Mouse (Mus musculus): ENCODE results near the gene Ipo9.

Ipo9 gene

DNA sequence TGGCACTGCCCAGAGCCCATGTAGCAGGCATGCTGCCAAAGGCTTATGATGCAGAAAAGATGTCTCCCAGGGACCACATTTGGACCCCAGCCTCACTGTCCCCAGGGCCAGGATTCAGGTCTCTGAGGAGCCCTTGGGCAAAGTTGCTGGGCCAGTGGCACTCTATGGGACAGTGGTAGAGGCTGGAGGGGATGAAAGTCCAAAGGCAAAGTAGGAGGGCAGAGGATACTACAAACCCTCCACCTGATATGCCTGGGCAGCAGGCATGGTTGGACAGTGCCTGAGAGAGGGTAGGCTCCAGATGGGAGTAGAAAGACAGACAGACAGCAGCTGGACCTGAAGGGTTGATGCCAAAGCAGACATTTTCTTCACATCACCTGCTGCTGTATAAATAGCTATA is 63.9 kb downstream of the Ipo9 start:
- DNase-seq = no peak

DNA sequence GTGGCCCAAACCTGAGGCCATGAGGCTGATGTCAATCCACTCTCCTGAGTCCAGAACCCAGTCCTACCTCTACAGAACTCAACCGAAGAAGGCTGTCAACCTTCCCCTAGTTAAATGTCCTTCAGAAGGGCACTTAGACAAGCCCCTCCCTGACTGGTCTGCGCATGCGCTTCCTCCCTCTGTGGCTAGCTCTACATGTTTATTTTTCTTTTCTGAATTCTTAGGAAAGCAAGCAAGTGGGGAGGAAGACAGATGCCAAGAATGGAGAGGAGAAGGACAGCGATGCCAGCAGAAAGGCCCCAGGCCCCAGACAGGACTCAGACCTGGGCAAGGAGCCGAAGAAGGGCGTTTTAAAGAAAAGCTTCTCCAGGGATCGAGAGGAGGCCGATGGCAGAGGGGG is 66.9 kb downstream of the Ipo9 start:
- DNase-seq = peak; percentile 87

DNA sequence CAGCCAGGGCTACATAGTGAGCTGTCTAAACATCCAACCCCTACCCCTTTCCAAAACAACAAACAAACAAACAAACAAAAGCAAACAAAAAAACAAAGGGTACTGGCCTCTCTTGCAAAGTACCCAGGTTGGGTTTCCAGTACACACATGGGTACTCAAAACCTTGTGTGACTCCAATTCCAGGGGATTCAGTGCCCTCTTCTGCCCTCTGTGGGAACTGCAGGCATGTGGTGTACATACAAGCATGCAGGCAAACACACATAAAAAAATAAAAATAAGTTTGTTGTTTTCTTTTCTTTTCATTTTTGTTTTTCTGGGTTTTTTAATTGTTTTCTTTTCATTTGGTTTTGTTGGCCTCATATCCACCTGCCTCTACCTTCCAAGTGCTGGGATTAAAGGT is 68.2 kb downstream of the Ipo9 start:
- DNase-seq = no peak

DNA sequence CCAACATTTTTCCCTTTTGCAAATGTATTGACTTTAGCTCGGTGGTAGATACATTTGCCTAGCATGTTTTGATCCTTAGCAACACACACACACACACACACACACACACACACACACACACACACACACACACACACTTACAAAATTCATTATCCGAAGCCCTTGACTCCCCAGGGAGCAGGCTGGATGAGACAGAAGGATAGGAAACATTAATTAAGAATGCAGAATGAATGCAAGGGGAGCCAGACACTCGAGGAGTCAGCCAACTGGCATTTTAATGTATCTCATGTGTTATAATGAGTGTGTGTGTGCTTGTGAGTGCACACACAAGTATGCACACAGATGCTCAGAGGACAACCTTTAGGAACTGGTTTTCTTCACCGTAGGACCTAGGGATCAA is 68.8 kb downstream of the Ipo9 start:
- no peak for DNase-seq

DNA sequence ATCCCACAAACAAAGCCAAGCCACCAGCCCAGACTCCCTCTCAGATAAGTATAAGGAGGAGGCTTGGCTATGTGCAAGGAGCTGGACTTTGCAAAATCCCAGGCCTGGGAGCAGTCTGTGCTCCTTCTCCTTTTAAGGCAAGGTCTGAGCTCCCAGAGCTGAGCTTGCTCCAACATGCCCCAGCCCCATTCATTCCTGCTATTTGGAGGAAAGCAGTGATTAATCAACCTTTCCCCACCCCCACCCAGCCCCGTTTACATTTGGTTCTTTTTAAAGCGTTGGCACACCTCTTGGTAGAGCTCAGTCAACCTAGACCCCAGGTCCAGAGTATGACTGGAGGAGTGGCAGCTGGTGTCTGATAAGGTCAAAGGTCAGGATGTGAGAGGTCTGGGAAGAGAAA is 71.2 kb downstream of the Ipo9 start:
- DNase-seq = no peak

DNA sequence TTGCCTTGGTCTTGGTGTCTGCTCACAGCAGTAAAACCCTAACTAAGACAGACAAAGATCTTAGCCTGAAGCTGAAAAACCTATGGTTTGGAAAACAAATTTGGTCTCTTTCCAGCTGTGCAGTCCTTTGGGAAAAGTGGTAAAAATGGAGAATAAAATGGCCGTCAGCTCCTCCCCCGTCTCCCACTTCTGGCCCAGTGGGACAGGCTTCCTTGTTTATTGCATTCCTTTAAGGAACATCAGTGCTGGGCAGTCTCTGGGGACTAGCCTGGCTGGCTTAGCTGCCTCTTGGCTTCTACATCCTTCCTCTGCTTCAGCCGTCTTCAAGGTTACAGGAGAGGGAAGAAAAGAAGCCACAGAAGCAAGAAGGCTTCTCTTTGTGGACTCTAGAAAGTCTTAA is 78.3 kb downstream of the Ipo9 start:
- peak; percentile 63 for DNase-seq

DNA sequence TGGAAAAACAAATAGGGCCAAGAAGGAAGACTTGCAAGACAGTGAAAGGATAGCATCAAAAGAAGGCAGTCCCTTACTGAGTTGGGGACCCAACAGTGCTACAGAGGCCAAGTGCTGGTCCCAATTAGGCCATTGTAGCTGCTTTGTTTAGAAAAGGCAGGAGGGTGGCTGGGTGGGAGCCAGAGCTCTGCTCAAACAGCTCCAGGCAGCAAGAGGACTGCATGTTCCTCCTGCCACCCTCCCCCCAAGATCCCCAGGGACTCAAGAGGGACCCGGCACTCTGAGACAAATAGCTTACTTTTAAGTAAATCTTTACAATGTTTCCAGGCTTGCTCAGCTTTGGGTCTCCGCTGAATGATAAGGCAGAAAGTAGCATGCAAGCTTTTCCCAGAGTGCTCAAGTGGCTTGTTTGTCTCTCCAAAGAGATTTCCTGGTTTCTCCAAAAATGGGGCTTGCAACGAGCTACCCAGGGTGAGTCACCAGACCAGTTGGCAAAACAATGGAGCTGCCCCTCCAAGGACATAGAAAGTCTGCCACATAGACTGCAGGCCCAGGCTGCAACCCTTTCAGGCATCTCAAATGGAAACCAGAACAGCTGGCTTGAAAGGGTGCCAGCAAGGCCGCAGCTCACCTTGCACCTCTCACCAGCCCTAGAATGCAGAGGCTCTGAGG is 82.7 kb downstream of the Ipo9 start:
- DNase-seq = peak; percentile 85

DNA sequence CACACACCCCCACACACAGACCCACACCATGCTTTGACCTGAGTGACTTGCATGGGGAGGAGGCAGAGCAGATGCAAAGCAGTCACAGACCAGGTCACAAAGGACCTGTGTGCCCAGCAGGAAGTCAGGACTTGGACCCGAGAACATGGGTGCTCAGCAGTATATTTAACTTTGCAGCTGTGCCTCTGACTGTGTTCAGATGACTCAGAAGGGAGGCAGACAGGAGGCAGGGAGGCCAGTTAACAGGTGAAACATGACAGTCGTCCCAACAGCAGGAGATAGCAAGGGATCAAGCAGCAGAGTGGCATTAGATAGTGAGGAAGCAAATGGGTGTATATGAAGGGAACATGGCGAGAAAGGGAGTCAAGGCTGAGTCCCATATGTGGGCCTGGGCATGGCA is 83.4 kb downstream of the Ipo9 start:
- DNase-seq = no peak

DNA sequence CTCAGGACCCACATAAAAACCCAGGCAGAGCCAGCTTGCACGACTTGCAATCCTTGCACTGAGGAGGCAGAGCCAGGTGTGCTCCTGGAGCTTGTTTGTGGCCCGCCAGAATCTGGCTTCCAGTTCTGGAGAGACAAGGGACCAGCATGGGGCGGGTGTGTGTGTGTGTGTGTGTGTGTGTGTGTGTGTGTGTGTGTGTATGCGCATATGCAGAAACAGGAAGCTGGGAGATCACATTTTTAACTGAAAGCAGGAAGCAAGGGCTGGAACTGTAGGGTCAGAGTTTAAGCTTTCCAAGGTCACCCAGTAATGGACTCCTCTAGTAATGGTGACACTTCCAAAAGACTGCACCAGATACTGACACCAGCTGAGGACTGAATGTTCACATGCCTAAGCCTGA is 86.3 kb downstream of the Ipo9 start:
- DNase-seq = no peak

DNA sequence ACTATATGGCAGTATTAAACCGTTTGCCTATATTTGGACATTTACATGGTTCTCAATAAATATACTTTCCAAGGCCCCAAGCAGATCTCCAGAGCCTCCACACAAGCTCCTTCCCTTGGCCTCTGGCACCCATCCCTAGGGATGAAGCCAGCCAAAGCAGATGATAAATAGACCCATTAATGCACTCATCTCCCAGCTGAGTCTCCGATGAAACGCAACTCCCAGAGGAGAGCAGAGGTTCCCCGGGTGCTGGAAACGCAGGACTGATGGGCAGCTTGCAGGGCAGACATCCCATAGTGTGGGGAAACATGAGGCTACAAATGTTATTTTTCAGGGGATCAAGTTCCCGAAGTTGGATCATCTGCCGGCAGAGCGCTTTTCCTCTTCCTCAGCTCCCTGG is 88.4 kb downstream of the Ipo9 start:
- peak; percentile 45 for DNase-seq
